Mouse (Mus musculus): ENCODE measurements around the gene Blmh. TPM values are rescaled to one million over a fixed set of nuclear protein-coding genes. Genes with fewer than 3 reads are reported as not detected.

Gene Blmh
- total RNA-seq, 2 experiments from 2014 or later: 46.0 to 47.1 TPM

DNA sequence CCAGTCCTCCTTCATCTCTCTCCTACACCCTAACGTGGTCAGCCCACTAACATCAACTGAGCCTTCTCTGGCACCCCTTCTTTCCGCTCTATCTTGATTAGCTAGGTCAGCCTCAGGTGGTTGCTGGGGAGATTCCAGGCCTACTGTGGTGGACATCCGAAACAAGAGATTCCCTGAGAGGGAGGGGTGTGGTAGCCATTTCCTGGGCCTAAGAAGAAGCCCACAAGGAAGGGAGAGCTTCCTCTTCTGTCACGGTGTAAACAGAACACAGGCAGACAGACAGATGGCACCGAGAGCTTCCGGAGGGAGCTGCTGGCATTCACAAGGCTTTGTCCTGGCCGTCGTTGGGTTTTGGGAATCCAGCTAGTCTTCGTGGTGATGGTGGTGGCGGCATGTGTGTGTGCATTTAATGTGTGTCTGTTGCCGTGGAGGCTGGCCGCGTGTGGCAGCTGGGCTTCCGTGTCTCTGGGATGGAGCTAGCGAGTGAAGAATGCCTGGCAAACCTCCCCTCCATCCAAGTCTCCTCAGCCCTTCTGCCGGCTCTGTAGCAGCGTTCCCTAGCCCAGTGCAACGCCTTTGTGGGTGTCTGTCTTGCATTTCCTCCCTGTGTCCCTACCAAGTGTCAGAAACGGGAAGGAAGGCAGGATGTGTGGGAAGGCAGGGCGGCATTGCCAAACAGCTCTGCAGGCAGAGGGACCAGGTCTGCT is 71.5 kb downstream of the Blmh start:
- no peak for DNase-seq
- intact Hi-C loops (cut with DNase I): loop anchor here (5.0 to 10.0 kb wide), 2 partner anchors 76 to 309 kb away; no protein-coding TSS in a partner anchor

GRCm38 (mm10) chr11:76997305-76997704 is 72.7 kb downstream of the Blmh start:
- intact Hi-C loops (cut with DNase I): loop anchor here (1.0 to 10.0 kb wide), 3 partner anchors 75 to 307 kb away; no protein-coding TSS in a partner anchor
- peak; percentile 82 to 87 for DNase-seq

DNA sequence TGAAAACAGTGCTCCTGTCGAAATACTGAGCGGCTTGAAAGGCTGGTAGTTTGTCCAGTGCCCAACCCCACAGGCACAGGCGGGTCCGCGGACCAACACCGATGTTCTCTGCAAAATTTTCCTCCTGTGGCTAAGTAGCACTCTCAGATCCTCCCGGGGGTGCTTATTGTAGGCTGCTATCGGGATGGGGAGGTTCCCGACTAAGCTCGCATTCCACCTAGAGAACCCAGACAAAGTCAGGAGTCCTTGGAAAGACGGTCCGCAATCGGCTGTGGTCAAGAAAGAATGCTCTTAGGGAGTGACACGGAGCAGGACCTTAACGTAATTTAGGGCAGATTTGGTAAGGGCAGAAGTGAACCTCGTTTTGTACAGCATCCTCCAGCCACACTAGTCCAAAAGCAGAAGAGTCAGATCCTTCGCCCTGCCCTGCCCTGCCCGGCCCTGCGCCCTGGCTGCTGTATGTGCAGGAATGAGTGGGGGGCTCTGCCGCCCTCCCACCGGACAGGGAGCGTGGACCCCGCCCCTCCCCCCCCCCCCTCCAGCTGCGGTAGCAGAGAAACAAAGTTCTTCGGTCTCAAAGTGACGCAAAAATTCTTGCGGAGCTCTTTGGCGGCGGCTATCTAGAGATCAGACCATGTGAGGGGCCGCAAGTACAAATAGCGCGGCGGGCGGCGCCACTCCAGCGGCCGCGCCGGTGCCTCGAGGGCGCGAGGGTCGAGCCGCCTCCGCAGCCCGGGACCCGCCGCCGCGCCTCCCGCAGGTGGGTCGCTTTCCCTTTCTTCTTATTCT is 73.5 kb downstream of the Blmh start, which contains the start of gene Slc6a4:
Gene Slc6a4 (plus strand): TSS at position 688 of the 789 bp plus-strand sequence.
- intact Hi-C loops (cut with DNase I): loop anchor here (1.0 to 10.0 kb wide), 3 partner anchors 74 to 307 kb away; no protein-coding TSS in a partner anchor
- peak in 1 of 2 experiments; percentile 14 for DNase-seq

DNA sequence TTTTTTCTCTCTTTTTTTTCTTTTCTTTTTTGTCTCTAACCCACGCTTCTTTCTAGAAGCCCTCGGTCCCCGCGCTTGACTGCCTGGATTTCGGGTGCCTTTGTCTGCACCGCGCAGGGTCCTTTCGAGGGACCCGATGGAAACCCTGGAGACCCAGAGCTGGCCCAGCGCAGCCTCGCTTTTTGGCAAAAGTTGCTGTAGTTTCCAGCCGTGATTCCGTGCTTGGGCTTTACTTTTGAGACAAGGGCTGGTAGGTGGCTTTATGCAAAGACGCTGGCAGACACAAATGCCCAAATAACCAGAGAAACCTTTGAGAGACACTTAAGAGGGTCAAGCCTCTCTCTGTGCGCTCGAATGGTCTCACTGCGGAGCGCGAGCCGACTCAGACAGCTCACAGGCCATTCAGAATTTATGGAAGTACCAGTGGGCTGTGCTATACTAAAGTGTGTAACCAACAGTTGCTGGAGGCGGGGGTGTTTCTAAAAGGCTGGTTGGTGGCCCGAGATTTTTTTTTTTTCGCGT is 74.2 kb downstream of the Blmh start:
- intact Hi-C loops (cut with DNase I): loop anchor here (5.0 to 10.0 kb wide), 2 partner anchors 74 to 306 kb away; no protein-coding TSS in a partner anchor
- DNase-seq: no peak

- no peak for DNase-seq
- intact Hi-C loops (cut with DNase I): no loop called here
These were observed 76.1 kb downstream of the Blmh start for GRCm38 (mm10) chr11:77000741-77001140.

GRCm38 (mm10) chr11:77002361-77002760 is 77.8 kb downstream of the Blmh start:
- no peak for DNase-seq
- intact Hi-C loops (cut with DNase I): no loop called here

DNA sequence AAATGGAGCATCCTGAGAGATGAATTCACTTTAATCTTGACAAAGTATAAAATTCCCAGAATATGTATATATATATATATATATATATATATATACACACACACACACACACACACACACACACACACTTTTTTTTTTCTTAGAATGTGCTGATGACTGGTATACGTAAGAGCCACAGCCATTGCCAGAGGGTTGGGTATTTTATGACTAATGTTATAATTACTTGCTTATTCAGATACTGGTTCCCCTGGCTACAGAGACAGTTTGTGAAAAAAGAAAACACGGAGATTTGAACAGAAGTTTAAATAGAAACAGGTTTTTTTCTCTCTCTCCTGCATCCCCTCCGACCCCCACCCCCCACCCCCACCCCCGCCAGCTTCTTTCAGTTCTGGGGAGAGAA is 81.3 kb downstream of the Blmh start:
- intact Hi-C loops (cut with DNase I): no loop called here
- DNase-seq: no peak

DNA sequence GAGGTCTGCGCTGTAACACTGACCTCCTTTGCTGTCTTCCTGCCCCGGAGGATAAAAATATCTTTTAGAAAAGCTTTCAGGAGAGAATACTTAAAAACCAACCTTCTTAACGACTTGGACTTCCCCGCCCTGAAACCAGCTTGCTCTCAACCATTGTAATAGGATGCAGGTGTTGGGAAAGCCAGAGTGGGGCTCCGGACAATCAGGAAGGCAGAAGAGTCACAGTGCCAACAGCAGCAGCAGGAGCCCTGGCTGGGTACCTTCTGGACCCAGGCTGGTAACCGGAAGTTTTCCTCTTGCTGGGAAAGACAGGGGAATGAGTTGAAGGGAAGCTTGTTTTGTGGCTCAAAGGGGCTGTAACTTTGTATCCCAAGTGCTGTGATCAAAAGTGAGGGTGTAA is 82.0 kb downstream of the Blmh start:
- DNase-seq: no peak
- intact Hi-C loops (cut with DNase I): no loop called here

DNA sequence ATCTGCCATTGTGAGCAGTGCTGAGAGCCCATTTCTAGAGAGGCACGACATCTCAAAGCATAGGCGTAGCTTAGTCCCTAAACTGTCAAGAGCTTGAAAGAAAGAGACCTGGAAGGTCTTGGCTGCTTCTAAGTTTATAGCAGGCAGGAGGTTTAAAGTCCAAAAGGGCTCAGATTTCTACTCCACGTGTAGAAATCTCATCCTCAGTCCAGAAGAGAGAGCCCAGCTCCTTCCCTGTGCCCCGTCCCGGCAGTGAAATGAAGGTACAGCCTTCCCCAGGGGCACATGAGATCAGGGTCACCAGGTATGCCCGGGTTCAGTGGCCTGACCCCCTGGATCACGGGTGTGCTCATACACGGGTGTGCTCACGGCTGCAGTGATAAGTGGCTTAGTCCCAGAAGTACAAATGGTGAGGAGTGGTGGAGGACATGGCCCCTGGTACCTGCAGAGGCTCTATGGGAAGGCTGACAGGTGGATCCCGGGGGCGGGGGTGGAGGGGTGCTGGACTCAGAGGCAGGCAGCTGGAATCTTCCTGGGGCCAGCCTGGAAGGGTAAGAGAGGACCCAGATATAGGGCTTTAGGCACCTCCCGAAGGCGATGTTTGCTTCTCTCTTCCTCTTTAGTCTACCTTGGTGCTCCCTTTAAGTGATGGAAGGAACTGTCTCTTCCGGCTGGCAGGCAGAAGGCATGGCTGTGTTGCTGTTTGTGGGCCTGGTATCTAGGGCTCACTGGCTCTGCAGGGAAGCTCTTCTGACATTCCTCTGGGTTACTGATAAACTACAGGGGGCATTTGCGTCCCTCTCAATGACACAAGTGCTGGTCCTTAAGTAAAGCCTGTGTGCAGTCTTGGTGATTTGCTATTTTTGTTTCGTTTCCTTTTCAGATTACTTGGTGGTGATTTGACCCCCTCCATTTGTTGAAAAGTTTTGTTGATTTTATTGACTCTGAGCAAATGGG is 84.7 kb downstream of the Blmh start:
- intact Hi-C loops (cut with DNase I): no loop called here
- no peak for DNase-seq

- intact Hi-C loops (cut with DNase I): no loop called here
- no peak for DNase-seq
These were observed 86.3 kb downstream of the Blmh start for GRCm38 (mm10) chr11:77010762-77011475.

DNA sequence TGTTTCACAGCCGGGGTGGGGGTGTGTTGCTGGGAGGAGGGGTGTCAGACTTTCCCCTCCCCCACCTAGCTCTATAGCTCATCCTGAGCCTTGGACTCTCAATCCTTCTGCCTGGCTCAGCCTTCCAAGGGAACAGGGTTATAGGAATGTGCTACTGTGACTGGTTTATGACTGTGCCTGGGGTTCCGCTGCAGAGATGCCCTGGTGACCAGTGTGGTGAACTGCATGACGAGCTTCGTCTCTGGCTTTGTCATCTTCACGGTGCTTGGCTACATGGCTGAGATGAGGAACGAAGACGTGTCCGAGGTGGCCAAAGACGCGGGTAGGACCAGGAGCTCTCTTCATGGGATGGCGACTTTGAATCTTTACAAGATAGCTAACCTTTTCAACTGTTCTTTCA is 93.4 kb downstream of the Blmh start:
- no peak for DNase-seq
- intact Hi-C loops (cut with DNase I): no loop called here

GRCm38 (mm10) chr11:77019539-77019938 is 94.9 kb downstream of the Blmh start:
- no peak for DNase-seq
- intact Hi-C loops (cut with DNase I): no loop called here

GRCm38 (mm10) chr11:77021749-77022396 is 97.3 kb downstream of the Blmh start:
- no peak for DNase-seq
- intact Hi-C loops (cut with DNase I): no loop called here

DNA sequence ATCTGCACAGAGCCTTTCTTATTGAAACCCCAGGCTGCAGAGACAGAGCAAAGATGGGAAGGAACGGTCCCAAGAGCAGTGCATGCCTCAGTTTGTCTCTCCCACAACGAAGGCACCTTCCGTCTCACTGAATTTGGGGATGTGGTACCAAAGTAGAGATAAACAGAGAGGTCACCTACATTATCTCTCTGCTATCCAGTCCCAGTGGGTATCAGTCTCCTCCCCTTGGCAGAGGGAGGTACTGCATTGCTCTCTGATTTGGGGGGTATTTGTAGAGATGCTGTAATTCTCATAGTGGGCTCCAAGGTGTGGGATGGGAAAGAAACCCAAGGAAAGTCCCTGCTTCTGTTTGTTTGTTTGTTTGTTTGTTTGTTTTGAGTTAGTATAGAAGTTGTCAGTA is 102.0 kb downstream of the Blmh start:
- no peak for DNase-seq
- intact Hi-C loops (cut with DNase I): no loop called here

- intact Hi-C loops (cut with DNase I): no loop called here
- no peak for DNase-seq
These were observed 103.5 kb downstream of the Blmh start for GRCm38 (mm10) chr11:77028157-77028556.

DNA sequence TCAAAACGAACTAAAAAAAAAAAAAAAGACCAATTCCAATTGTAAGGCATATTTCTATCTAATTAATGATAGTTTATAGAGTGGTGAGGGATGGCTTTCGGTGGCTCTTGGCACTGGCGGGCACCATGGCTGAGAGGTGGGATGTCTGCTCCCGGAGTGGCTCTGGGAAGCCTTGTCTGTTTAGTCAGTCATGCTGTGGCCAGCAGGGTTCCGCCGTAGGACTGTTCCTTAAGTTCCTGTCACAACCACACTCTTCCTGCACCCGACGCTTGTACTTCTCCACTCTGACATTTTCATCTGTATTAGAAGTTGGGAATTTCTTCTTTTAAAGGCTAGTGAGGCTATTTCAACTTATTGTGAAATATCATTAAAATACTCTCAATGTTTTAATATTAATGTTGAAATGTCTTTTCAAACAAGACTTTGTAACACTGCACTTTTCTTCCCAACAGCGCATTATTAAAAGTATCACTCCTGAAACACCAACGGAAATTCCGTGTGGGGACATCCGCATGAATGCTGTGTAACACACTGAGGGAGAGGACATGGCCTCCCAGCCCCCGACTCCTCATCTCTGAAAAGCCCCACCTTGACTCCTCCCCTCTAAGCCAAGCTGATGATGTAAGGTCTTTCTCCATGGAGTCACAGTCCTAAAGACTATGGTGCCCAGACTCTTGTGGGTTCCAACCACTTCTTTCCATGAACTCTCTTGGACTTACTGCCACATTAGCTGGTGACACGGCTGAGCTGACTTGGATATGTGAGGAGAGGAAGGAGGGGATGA is 106.7 kb downstream of the Blmh start:
- intact Hi-C loops (cut with DNase I): no loop called here
- DNase-seq: no peak

Measured in heart, postnatal 14 days (tissue).